Mouse (Mus musculus) E14TG2a.4 (cell line): ENCODE results near the gene Sema5a.
"Not testable (repeated sequence)": the region's sequence is repeated elsewhere in the genome, so short reads cannot be mapped to it uniquely, and the experiment has no call there.

ENCODE experiments used
- H3K27me3 ChIP-seq: 2 replicates; pipeline ENCODE4 v1.6.1; 2014; ENCODE audit warnings: low read length, control low read depth; ENCODE audit not compliant: insufficient read depth
- H3K36me3 ChIP-seq: 2 replicates; pipeline ENCODE4 v1.6.1; 2014; ENCODE audit warnings: low read length, control low read depth; ENCODE audit not compliant: insufficient read depth
- H3K4me1 ChIP-seq: replicated peaks from 2 replicates; pipeline ENCODE4 v1.6.1; 2014; ENCODE audit warnings: low read depth, low read length, control low read depth
- H3K4me3 ChIP-seq: replicated peaks from 2 replicates; pipeline ENCODE4 v1.5.1; 2014; ENCODE audit warnings: mild to moderate bottlenecking, low read length
- H3K9me3 ChIP-seq: 2 replicates; pipeline ENCODE4 v1.6.1; 2014; ENCODE audit warnings: low read length, control low read depth
- CTCF ChIP-seq: conservative IDR thresholded peaks from 2 replicates; pipeline ENCODE4 v1.5.1; 2014; ENCODE audit warnings: low read length
- NANOG ChIP-seq: IDR thresholded peaks from 2 replicates; pipeline ENCODE4 v1.6.1; 2014; ENCODE audit warnings: borderline replicate concordance, low read length, mixed read lengths
- POU5F1 ChIP-seq: IDR thresholded peaks from 2 replicates; pipeline ENCODE4 v1.6.1; 2014; ENCODE audit warnings: low read length, borderline replicate concordance

The Sema5a gene

GRCm38 (mm10) chr15:32244344-32244955 is at the start of gene Sema5a:
Gene Sema5a, plus strand, starts transcription at chr15:32244810.
- Histone ChIP-seq H3K36me3 (no peaks in the 10 kb centered on the region), H3K27me3 (peaks cover 40% of the 10 kb centered on the region), H3K4me1 (peaks cover 15% of the 10 kb centered on the region), H3K4me3 (peak within 1 kb of the TSS; percentile 80), H3K9me3 (no peaks in the 10 kb centered on the region)
- TF ChIP-seq CTCF, result no peak
- no peak for TF ChIP-seq POU5F1
- TF ChIP-seq NANOG, result no peak

DNA sequence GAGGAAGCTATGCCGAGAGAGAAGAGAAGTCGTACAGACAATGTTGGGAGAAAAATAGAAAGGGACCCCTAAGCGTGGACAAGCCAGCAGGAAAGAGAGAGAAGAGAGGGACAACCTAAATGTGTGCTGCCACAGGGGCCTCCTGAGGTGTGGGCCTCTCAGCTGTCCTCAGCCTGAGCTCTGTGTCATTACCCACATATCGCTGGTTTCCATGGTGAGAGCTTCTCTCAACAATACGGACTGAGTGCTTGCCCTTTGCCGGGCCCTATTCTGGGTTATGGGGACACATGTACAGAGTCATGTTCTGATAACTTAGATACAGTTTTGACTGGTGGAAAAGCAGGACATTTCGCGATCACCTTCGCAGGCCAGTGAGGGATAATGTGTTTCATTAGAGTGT is 46.5 kb upstream of the Sema5a start:
- H3K36me3 ChIP-seq, result no peaks in the 10 kb centered on the region
- no peak for TF ChIP-seq NANOG
- no peak for TF ChIP-seq POU5F1
- TF ChIP-seq CTCF, result no peak
- H3K4me3 ChIP-seq, result no peak overlapping the region
- H3K4me1 ChIP-seq, result no peaks in the 10 kb centered on the region
- H3K27me3 ChIP-seq, result no peaks in the 10 kb centered on the region
- H3K9me3 ChIP-seq, result peaks cover 6% of the 10 kb centered on the region

GRCm38 (mm10) chr15:32198561-32198960 is 46.0 kb upstream of the Sema5a start:
- H3K4me1 ChIP-seq, result no peaks in the 10 kb centered on the region
- no peak overlapping the region for H3K4me3 ChIP-seq
- TF ChIP-seq CTCF (no peak), POU5F1 (no peak), NANOG (no peak)
- no peaks in the 10 kb centered on the region for H3K27me3 ChIP-seq
- H3K9me3 ChIP-seq, result peaks cover 6% of the 10 kb centered on the region
- H3K36me3 ChIP-seq, result no peaks in the 10 kb centered on the region

- H3K36me3 ChIP-seq, result no peaks in the 10 kb centered on the region
- no peaks in the 10 kb centered on the region for H3K27me3 ChIP-seq
- H3K4me3 ChIP-seq, result no peak overlapping the region
- H3K9me3 ChIP-seq, result peaks cover 6% of the 10 kb centered on the region
- H3K4me1 ChIP-seq, result no peaks in the 10 kb centered on the region
- TF ChIP-seq POU5F1, result no peak
- TF ChIP-seq CTCF, result no peak
- no peak for TF ChIP-seq NANOG
Measured at GRCm38 (mm10) chr15:32203242-32203641, 41.4 kb upstream of the Sema5a start.

DNA sequence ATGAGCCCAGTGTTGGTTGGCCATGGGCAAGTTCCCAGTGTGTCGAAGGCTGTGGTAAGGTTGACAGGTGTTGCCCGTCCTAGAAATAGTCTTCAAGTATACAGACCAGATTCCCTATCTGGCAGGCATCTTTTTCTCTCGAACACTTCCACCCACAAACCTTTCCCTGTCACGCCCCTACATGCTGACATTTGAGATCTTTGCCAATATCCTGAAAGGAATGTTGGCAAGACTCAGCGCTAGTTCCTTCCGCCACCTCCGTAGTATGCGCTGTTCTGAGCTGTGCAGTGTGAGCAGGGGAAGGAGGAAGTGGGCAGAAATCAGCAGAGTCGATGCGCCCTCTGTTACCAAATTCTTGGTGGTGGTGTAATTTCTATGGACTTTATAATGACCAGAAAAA is 39.7 kb upstream of the Sema5a start:
- Histone ChIP-seq H3K4me1 (no peaks in the 10 kb centered on the region), H3K9me3 (no peaks in the 10 kb centered on the region), H3K36me3 (no peaks in the 10 kb centered on the region), H3K27me3 (no peaks in the 10 kb centered on the region), H3K4me3 (no peak overlapping the region)
- TF ChIP-seq CTCF, result no peak
- no peak for TF ChIP-seq NANOG
- no peak for TF ChIP-seq POU5F1

GRCm38 (mm10) chr15:32214687-32215086 is 29.9 kb upstream of the Sema5a start:
- peaks cover 18% of the 10 kb centered on the region for H3K9me3 ChIP-seq
- not testable (repeated sequence) for H3K27me3 ChIP-seq, H3K4me1 ChIP-seq, H3K36me3 ChIP-seq, H3K4me3 ChIP-seq

DNA sequence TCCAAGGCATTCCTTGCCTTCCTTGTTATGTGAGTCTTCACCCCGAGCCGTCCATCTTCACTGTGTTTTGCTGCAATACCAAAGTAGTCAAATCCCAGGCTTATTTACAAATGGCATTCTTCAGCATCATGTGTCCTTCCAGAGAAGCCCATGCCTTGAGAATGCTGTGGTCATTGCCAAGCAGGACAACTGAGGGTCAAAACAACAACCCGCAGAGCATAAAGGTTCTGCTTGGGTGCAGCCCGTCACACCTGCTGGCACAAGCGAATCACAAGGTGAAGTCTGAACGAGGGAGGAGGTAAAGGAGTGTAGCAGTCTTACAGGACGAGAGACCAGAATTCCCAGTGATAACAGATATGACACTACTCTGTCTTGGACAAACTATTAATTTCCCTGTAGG is 21.6 kb upstream of the Sema5a start:
- Histone ChIP-seq H3K4me1 (no peaks in the 10 kb centered on the region), H3K36me3 (no peaks in the 10 kb centered on the region), H3K9me3 (no peaks in the 10 kb centered on the region), H3K27me3 (no peaks in the 10 kb centered on the region), H3K4me3 (no peak overlapping the region)
- no peak for TF ChIP-seq POU5F1

DNA sequence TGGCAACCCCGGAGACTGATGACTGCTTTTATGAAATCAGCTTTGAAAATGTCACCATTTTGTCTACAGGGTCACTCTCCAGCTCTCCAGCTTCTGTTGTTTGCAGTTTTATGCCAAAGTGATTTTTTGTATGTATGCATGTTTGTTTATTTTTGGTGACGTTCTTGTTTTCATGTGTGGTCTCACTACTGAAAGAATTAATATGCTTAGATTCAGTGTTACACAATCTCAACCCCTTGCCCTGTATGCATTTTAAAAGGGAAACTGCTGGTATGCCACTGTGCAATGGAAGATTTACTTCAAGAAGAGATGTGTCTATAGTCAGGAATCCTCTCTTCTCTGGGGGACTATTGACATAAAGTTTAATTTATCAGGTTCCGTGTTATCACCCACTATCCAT is 19.2 kb upstream of the Sema5a start:
- TF ChIP-seq CTCF (no peak), POU5F1 (no peak), NANOG (no peak)
- no peak overlapping the region for H3K4me3 ChIP-seq
- no peaks in the 10 kb centered on the region for H3K27me3 ChIP-seq
- H3K9me3 ChIP-seq, result no peaks in the 10 kb centered on the region
- H3K36me3 ChIP-seq, result no peaks in the 10 kb centered on the region
- no peaks in the 10 kb centered on the region for H3K4me1 ChIP-seq

- TF ChIP-seq POU5F1 (no peak), CTCF (no peak), NANOG (no peak)
- no peak overlapping the region for H3K4me3 ChIP-seq
- no peaks in the 10 kb centered on the region for H3K36me3 ChIP-seq
- H3K27me3 ChIP-seq, result no peaks in the 10 kb centered on the region
- no peaks in the 10 kb centered on the region for H3K9me3 ChIP-seq
- no peaks in the 10 kb centered on the region for H3K4me1 ChIP-seq
Measured at GRCm38 (mm10) chr15:32226381-32226780, 18.2 kb upstream of the Sema5a start.
